In the genomic region with DNA sequence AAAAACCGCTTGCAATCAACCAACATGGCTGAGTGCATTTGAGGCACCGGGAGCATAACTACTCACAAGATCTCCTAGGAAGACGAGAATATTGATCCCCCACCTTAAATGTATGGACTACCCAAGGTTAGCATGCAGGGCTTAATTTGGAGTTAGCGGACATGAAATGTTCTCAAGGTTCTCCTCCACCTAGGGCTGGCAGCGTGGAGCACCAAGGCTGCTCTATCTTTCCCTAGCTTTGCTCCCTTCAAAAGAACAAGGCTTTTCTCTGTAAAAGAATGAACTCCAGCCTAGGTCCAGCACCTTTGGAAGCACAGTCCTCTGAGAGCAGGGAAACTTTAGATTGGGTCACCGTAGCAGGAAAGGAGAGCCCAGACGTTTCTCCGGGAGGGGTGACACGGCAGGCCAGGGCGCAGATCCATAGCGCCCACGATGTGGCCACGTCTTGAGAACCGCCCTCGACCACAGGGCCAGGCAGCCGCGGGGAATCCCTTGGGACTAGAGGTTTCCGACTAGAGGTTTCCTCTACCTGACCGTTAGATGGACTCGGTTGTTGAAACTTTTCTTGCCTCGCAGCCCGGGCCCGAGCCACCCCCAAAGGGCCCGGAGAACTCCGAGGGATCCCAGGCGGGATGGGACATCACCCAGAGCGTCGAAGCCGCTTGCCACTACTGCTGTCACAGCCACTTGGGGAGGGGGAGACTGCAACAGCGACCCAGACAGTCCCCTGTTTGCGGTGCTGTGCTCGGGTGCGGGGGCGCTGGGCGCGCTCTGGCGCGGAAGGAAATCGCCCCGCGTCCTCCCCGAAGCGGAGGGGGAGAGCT, we compare ENCODE assay signal across 8 mouse cellular contexts. TPM values are rescaled to one million over a fixed set of nuclear protein-coding genes. Genes with fewer than 3 reads are reported as not detected.
DNase-seq lines count a peak whose midpoint lies in the region; ATAC-seq and TF ChIP-seq lines count a peak whose summit lies in the region.

No protein-coding gene starts in this region.

- ATAC-seq in lung, postnatal 0 days: no peak
- no peak; the same call in 1 of the 2 replicates for ATAC-seq in heart, embryonic 15.5 days (replicated peaks; ENCODE audit: insufficient number of reproducible peaks, insufficient read depth, low FRiP score, low read depth)
- no peak for ATAC-seq in liver, embryonic 16.5 days (ENCODE audit: low read depth)
- no peak for ATAC-seq in erythroid progenitor cell, adult 5-6 weeks (replicated peaks; ENCODE audit: low FRiP score, poor library complexity, severe bottlenecking)

- H3K36me3 ChIP-seq in lung, postnatal 0 days (ENCODE audit: insufficient read depth, low read length): no peaks in the 10 kb centered on the region
- no peaks in the 10 kb centered on the region for H3K36me3 ChIP-seq in heart, embryonic 15.5 days
- H3K36me3 ChIP-seq in liver, embryonic 16.5 days (ENCODE audit: control insufficient read depth, insufficient read depth): no peaks in the 10 kb centered on the region

- H3K9me3 ChIP-seq in lung, postnatal 0 days (ENCODE audit: low read length): no peaks in the 10 kb centered on the region
- no peaks in the 10 kb centered on the region for H3K9me3 ChIP-seq in heart, embryonic 15.5 days (replicated peaks)
- no peaks in the 10 kb centered on the region for H3K9me3 ChIP-seq in liver, embryonic 16.5 days (replicated peaks; ENCODE audit: control insufficient read depth, low read length)

- WGBS in lung, postnatal 0 days: 2% methylated on average over 37 of the region's 43 CpGs
- under 1% methylated on average over 36 of the region's 43 CpGs for WGBS in heart, embryonic 15.5 days
- WGBS in liver, embryonic 16.5 days (ENCODE audit: insufficient replicate concordance): 2% methylated on average over 38 of the region's 43 CpGs

- peak overlapping the region; percentile 91 for H3K4me2 ChIP-seq in lung, postnatal 0 days (replicated peaks; ENCODE audit: low read depth, low read length)
- H3K4me2 ChIP-seq in heart, embryonic 15.5 days: peak overlapping the region; percentile 94
- H3K4me2 ChIP-seq in liver, embryonic 16.5 days (ENCODE audit: low read depth, low read length): peak overlapping the region; percentile 59

- no peaks in the 10 kb centered on the region for H3K4me1 ChIP-seq in lung, postnatal 0 days (ENCODE audit: insufficient read depth, low read depth, low read length)
- H3K4me1 ChIP-seq in heart, embryonic 15.5 days (replicated peaks): peaks cover 29% of the 10 kb centered on the region
- peaks cover 2% of the 10 kb centered on the region; the same call in 1 of the 2 replicates for H3K4me1 ChIP-seq in liver, embryonic 16.5 days (ENCODE audit: control insufficient read depth, low read depth, low read length)

- no peak for TF ChIP-seq EP300 in lung, postnatal 0 days (IDR thresholded peaks at IDR 0.05)

- no peak for DNase-seq in lung, postnatal 0 days (ENCODE audit: low spot score)
- no peak for DNase-seq in lung, postnatal 10 days
- peak; percentile 68 for DNase-seq in embryo, embryonic 10.5 days (ENCODE audit: low spot score)
- no peak for DNase-seq in testis, postnatal 10 days (ENCODE audit: low spot score)
- DNase-seq in frontal cortex, postnatal 25 days (ENCODE audit: low spot score in 2 of 2): no peak

- no peak for TF ChIP-seq CTCF in lung, postnatal 0 days (IDR thresholded peaks at IDR 0.05)

- H3K27me3 ChIP-seq in lung, postnatal 0 days (replicated peaks; ENCODE audit: insufficient read depth, low read length): peaks cover 68% of the 10 kb centered on the region
- H3K27me3 ChIP-seq in heart, embryonic 15.5 days: peaks cover 80% of the 10 kb centered on the region
- H3K27me3 ChIP-seq in liver, embryonic 16.5 days (ENCODE audit: control insufficient read depth, insufficient read depth, low read depth, low read length): peaks cover 62% of the 10 kb centered on the region

- H3K4me3 ChIP-seq in lung, postnatal 0 days (ENCODE audit: low read depth, low read length): peak overlapping the region; percentile 52
- peak overlapping the region; percentile 74 for H3K4me3 ChIP-seq in heart, embryonic 15.5 days
- peak overlapping the region; percentile 49; the same call in 1 of the 2 replicates for H3K4me3 ChIP-seq in liver, embryonic 16.5 days (ENCODE audit: low read depth, low read length)

- no peak overlapping the region for H3K9ac ChIP-seq in lung, postnatal 0 days (replicated peaks; ENCODE audit: low read depth)
- H3K9ac ChIP-seq in heart, embryonic 15.5 days: peak overlapping the region; percentile 47
- H3K9ac ChIP-seq in liver, embryonic 16.5 days (ENCODE audit: low read depth, low read length): no peak overlapping the region

- no peak overlapping the region for H3K27ac ChIP-seq in lung, postnatal 0 days (ENCODE audit: low read length)
- peak overlapping the region; percentile 83 for H3K27ac ChIP-seq in heart, embryonic 15.5 days
- H3K27ac ChIP-seq in liver, embryonic 16.5 days (ENCODE audit: low read length): no peak overlapping the region

RNA-seq across cellular contexts. Expression of gene Twist1, which starts 0.7 kb away (rescaled TPM):
- polyA plus RNA-seq in lung, postnatal 0 days (2015; fragmentation: Nextera tagmentation; extraction: Ambion mirVana): 0.13 and 0.14 TPM in 2 replicates
- polyA plus RNA-seq in heart, embryonic 15.5 days (2015; fragmentation: Nextera tagmentation; extraction: Ambion mirVana): 3.3 TPM in 2 replicates
- polyA plus RNA-seq in liver, embryonic 16.5 days (2015; fragmentation: Nextera tagmentation; extraction: Ambion mirVana): 0.05 and 0.06 TPM in 2 replicates
- total RNA-seq in erythroid progenitor cell, adult 5-6 weeks (2015; ENCODE audit: low replicate concordance): not detected in 2 replicates
- total RNA-seq in erythroid progenitor cell, adult 5-6 weeks (2017; ENCODE audit: low replicate concordance): not detected in 2 replicates

RNA-seq across cellular contexts. Expression of gene Ferd3l, which starts 28.6 kb away (rescaled TPM):
- not detected in 2 replicates for polyA plus RNA-seq in lung, postnatal 0 days (2015; fragmentation: Nextera tagmentation; extraction: Ambion mirVana)
- not detected in 2 replicates for polyA plus RNA-seq in heart, embryonic 15.5 days (2015; fragmentation: Nextera tagmentation; extraction: Ambion mirVana)
- polyA plus RNA-seq in liver, embryonic 16.5 days (2015; fragmentation: Nextera tagmentation; extraction: Ambion mirVana): not detected in 2 replicates
- not detected in 2 replicates for total RNA-seq in erythroid progenitor cell, adult 5-6 weeks (2015; ENCODE audit: low replicate concordance)
- total RNA-seq in erythroid progenitor cell, adult 5-6 weeks (2017; ENCODE audit: low replicate concordance): not detected in 2 replicates
